Mouse (Mus musculus): Measurements from ENCODE around the gene 1110032A03Rik. TPM values are rescaled to one million over a fixed set of nuclear protein-coding genes. Genes with fewer than 3 reads are reported as not detected.

The 1110032A03Rik gene
- polyA plus RNA-seq, 1 experiment from 2014 or later: 37.7 TPM

DNA sequence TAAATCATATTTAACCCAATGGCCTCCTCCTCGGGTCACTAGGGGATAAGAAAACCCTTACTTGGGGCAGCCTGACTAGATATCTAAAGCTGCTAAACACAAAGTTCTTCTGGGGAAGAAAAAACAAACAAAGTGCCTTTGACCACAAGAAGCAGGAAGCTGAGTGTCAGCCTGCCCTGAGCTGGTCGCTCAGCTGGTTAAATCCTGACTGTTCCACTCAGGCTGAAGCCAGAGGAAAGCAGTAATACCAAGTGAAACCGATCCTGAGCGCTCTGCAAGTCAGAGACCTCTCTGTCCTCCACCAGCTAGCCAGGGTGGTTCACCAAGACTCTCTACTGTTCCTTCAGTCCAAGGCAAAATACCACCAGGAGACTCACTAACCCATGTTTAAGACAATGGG lies 45.7 kb downstream of the 1110032A03Rik start:
- no peaks in the 10 kb centered on the region for H3K36me3 ChIP-seq (ENCODE audit: control insufficient read depth, insufficient read depth, low read length)
- no peak overlapping the region for H3K27ac ChIP-seq (ENCODE audit: low read depth, low read length)
- H3K9me3 ChIP-seq (ENCODE audit: control insufficient read depth, low read length): no peaks in the 10 kb centered on the region
- peaks cover 33% of the 10 kb centered on the region for H3K4me1 ChIP-seq (ENCODE audit: control insufficient read depth, insufficient read depth, low read length)
- ATAC-seq (ENCODE audit: low FRiP score) (no peak), DNase-seq (ENCODE audit: low spot score, missing footprints) (no peak)
- H3K4me3 ChIP-seq (ENCODE audit: low read depth, low read length): no peak overlapping the region
- H3K4me2 ChIP-seq: no peak overlapping the region
- H3K9ac ChIP-seq (ENCODE audit: low read length): no peak overlapping the region
- WGBS: 67% methylated on average over 4 of the region's 4 CpGs
- H3K27me3 ChIP-seq (ENCODE audit: control insufficient read depth, insufficient read depth, low read length): no peaks in the 10 kb centered on the region

GRCm38 (mm10) chr9:50727925-50728651 lies 47.2 kb downstream of the 1110032A03Rik start:
- ATAC-seq (ENCODE audit: low FRiP score) (peak; percentile 94), DNase-seq (ENCODE audit: low spot score, missing footprints) (peak; percentile 97)
- no peaks in the 10 kb centered on the region for H3K9me3 ChIP-seq (ENCODE audit: control insufficient read depth, low read length)
- H3K4me1 ChIP-seq (ENCODE audit: control insufficient read depth, insufficient read depth, low read length): peaks cover 29% of the 10 kb centered on the region
- no peaks in the 10 kb centered on the region for H3K36me3 ChIP-seq (ENCODE audit: control insufficient read depth, insufficient read depth, low read length)
- H3K27ac ChIP-seq (ENCODE audit: low read depth, low read length): peak overlapping the region; percentile 61; the same call in 1 of the 2 replicates
- peak overlapping the region; percentile 82 for H3K4me2 ChIP-seq
- peak overlapping the region; percentile 54 for H3K4me3 ChIP-seq (ENCODE audit: low read depth, low read length)
- H3K27me3 ChIP-seq (ENCODE audit: control insufficient read depth, insufficient read depth, low read length): no peaks in the 10 kb centered on the region
- peak overlapping the region; percentile 78 for H3K9ac ChIP-seq (ENCODE audit: low read length)
- WGBS: 0% methylated on average over 45 of the region's 45 CpGs

DNA sequence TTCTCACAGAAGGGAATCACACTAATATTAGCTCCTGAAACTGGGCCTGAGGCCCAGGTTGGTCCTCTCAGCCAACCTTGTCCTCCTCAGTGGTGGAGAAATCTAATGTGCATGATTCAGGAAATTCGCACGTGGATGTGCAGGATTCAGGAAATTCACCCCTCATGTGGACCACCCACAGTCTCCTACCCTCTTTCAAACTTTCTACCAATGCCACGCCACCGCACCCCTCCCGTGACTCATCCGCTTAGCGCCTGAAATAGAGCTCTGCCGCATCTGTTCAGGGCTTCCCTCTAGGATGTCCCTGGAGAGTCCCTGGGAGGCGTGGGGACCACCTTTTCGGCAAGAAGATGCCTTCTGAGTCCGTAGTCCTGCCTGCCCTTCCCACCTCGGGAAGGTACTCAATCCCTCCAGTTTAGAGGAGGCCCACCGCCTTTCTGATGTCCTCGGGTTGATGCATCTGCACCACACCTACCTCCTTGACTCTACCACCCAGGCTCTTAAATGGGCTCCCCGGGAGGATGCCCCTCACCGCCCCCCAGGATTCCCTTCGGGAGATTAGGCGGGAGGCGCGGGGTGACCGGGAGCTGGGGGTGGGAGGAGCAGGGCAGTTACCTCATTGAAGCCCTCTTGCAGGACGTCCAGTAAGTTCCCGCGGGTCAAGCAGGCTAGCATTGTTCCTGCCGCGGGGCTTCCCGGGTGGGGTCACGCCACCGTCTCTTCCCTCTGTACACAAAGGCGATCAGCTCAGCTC lies 48.0 kb downstream of the 1110032A03Rik start:
- Histone ChIP-seq H3K4me3 (ENCODE audit: low read depth, low read length) (peak overlapping the region; percentile 54), H3K4me2 (peak overlapping the region; percentile 82), H3K4me1 (ENCODE audit: control insufficient read depth, insufficient read depth, low read length) (peaks cover 22% of the 10 kb centered on the region), H3K36me3 (ENCODE audit: control insufficient read depth, insufficient read depth, low read length) (no peaks in the 10 kb centered on the region), H3K27me3 (ENCODE audit: control insufficient read depth, insufficient read depth, low read length) (no peaks in the 10 kb centered on the region), H3K9ac (ENCODE audit: low read length) (peak overlapping the region; percentile 78), H3K9me3 (ENCODE audit: control insufficient read depth, low read length) (no peaks in the 10 kb centered on the region), H3K27ac (ENCODE audit: low read depth, low read length) (peak overlapping the region; percentile 61)
- DNase-seq (ENCODE audit: low spot score, missing footprints) (peak; percentile 91), ATAC-seq (ENCODE audit: low FRiP score) (peak; percentile 25; the same call in 1 of the 2 replicates)
- WGBS: 2% methylated on average over 30 of the region's 30 CpGs

GRCm38 (mm10) chr9:50725921-50726590 lies 49.3 kb downstream of the 1110032A03Rik start:
- Histone ChIP-seq H3K36me3 (ENCODE audit: control insufficient read depth, insufficient read depth, low read length) (no peaks in the 10 kb centered on the region), H3K27me3 (ENCODE audit: control insufficient read depth, insufficient read depth, low read length) (no peaks in the 10 kb centered on the region), H3K4me3 (ENCODE audit: low read depth, low read length) (peak overlapping the region; percentile 54), H3K9me3 (ENCODE audit: control insufficient read depth, low read length) (no peaks in the 10 kb centered on the region), H3K27ac (ENCODE audit: low read depth, low read length) (peak overlapping the region; percentile 62), H3K4me2 (peak overlapping the region; percentile 82), H3K9ac (ENCODE audit: low read length) (peak overlapping the region; percentile 34; the same call in 1 of the 2 replicates), H3K4me1 (ENCODE audit: control insufficient read depth, insufficient read depth, low read length) (peaks cover 23% of the 10 kb centered on the region)
- DNase-seq (ENCODE audit: low spot score, missing footprints): no peak
- WGBS: 48% methylated on average over 8 of the region's 8 CpGs
- ATAC-seq (ENCODE audit: low FRiP score): no peak

DNA sequence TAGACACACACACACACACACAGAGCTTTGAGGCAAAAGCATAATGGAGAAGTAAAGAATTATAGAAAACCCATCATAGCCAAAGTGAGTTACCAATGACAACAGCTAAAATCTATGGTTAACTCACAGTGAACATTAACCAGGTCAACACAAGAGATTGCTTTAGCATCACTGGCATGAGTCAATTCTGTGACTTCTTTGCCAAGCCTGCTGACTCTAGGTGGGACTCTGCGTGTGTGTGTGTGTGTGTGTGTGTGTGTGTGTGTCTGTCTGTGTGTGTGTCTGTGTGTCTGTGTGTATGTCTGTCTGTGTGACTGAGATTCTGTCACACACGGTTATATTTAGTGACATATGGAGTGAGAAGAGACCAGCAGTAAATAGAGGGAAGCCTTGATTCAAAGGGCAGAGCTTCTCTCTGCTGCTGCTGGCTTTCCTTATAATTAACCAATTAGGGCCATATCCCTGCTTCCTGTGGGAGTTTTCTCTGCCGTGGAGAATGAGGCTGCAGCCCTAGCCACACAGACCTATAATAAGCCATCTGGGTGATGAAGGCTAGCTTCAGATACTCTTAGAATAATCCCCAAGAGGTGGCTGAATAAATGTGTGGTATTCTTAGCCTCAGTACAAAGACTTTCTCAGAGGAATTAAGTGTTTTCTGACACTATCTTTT lies 50.5 kb downstream of the 1110032A03Rik start:
- no peak for DNase-seq (ENCODE audit: low spot score, missing footprints)
- H3K27me3 ChIP-seq (ENCODE audit: control insufficient read depth, insufficient read depth, low read length): no peaks in the 10 kb centered on the region

GRCm38 (mm10) chr9:50724147-50724546 lies 51.2 kb downstream of the 1110032A03Rik start:
- no peak overlapping the region for H3K27ac ChIP-seq (ENCODE audit: low read depth, low read length)
- no peak overlapping the region for H3K9ac ChIP-seq (ENCODE audit: low read length)
- H3K4me1 ChIP-seq (ENCODE audit: control insufficient read depth, insufficient read depth, low read length): peaks cover 24% of the 10 kb centered on the region
- H3K27me3 ChIP-seq (ENCODE audit: control insufficient read depth, insufficient read depth, low read length): no peaks in the 10 kb centered on the region
- no peaks in the 10 kb centered on the region for H3K9me3 ChIP-seq (ENCODE audit: control insufficient read depth, low read length)
- H3K4me3 ChIP-seq (ENCODE audit: low read depth, low read length): no peak overlapping the region
- 92% methylated on average over 2 of the region's 2 CpGs for WGBS
- no peak overlapping the region for H3K4me2 ChIP-seq
- no peaks in the 10 kb centered on the region for H3K36me3 ChIP-seq (ENCODE audit: control insufficient read depth, insufficient read depth, low read length)
- ATAC-seq (ENCODE audit: low FRiP score) (no peak), DNase-seq (ENCODE audit: low spot score, missing footprints) (no peak)

More for the DNA sequence above, 50.5 kb downstream of the 1110032A03Rik start:
- WGBS: 58% methylated on average over 3 of the region's 3 CpGs
- H3K4me3 ChIP-seq (ENCODE audit: low read depth, low read length): no peak overlapping the region
- ATAC-seq (ENCODE audit: low FRiP score): no peak
- no peaks in the 10 kb centered on the region for H3K36me3 ChIP-seq (ENCODE audit: control insufficient read depth, insufficient read depth, low read length)
- peaks cover 24% of the 10 kb centered on the region for H3K4me1 ChIP-seq (ENCODE audit: control insufficient read depth, insufficient read depth, low read length)
- H3K4me2 ChIP-seq: no peak overlapping the region
- no peak overlapping the region for H3K9ac ChIP-seq (ENCODE audit: low read length)
- no peak overlapping the region for H3K27ac ChIP-seq (ENCODE audit: low read depth, low read length)
- H3K9me3 ChIP-seq (ENCODE audit: control insufficient read depth, low read length): no peaks in the 10 kb centered on the region

DNA sequence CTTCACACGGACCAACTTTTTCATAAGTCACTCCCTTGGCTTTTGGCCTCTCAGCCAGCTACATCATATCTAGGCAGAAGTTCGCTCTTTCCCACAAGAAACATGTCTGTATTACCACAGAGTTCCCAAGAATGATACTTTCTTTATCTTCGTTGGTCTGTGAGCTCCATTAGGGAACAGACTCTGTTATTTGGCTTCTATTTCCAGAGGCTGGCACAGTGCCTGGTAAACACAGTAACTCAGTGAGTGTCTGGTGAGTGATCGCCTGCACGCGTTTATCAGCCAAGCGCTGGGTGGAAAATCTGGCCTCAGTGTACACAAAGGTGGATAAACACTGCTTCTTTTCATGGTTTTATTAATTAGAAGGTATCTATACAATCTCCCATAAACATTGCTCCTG lies 51.9 kb downstream of the 1110032A03Rik start:
- Histone ChIP-seq H3K27ac (ENCODE audit: low read depth, low read length) (no peak overlapping the region), H3K4me3 (ENCODE audit: low read depth, low read length) (no peak overlapping the region), H3K9me3 (ENCODE audit: control insufficient read depth, low read length) (no peaks in the 10 kb centered on the region), H3K9ac (ENCODE audit: low read length) (no peak overlapping the region), H3K27me3 (ENCODE audit: control insufficient read depth, insufficient read depth, low read length) (no peaks in the 10 kb centered on the region), H3K4me1 (ENCODE audit: control insufficient read depth, insufficient read depth, low read length) (peaks cover 23% of the 10 kb centered on the region), H3K36me3 (ENCODE audit: control insufficient read depth, insufficient read depth, low read length) (no peaks in the 10 kb centered on the region), H3K4me2 (no peak overlapping the region)
- WGBS: 86% methylated on average over 7 of the region's 7 CpGs
- ATAC-seq (ENCODE audit: low FRiP score): no peak
- DNase-seq (ENCODE audit: low spot score, missing footprints): no peak

- no peaks in the 10 kb centered on the region for H3K9me3 ChIP-seq (ENCODE audit: control insufficient read depth, low read length)
- ATAC-seq (ENCODE audit: low FRiP score): no peak
- no peak overlapping the region for H3K27ac ChIP-seq (ENCODE audit: low read depth, low read length)
- no peak for DNase-seq (ENCODE audit: low spot score, missing footprints)
- no peak overlapping the region for H3K9ac ChIP-seq (ENCODE audit: low read length)
- no peak overlapping the region for H3K4me3 ChIP-seq (ENCODE audit: low read depth, low read length)
- H3K4me2 ChIP-seq: no peak overlapping the region
- WGBS: 59% methylated on average over 8 of the region's 8 CpGs
- no peaks in the 10 kb centered on the region for H3K36me3 ChIP-seq (ENCODE audit: control insufficient read depth, insufficient read depth, low read length)
- peaks cover 20% of the 10 kb centered on the region for H3K4me1 ChIP-seq (ENCODE audit: control insufficient read depth, insufficient read depth, low read length)
- H3K27me3 ChIP-seq (ENCODE audit: control insufficient read depth, insufficient read depth, low read length): no peaks in the 10 kb centered on the region
Measured at GRCm38 (mm10) chr9:50722451-50722911, 52.8 kb downstream of the 1110032A03Rik start.
